Mouse (Mus musculus) thymus, postnatal 14 days (tissue): ENCODE measurements around the gene Fgfr2.

Experiments
- DNase-seq: peaks from one replicate; pipeline ENCODE4 v3.0.0; 2021

The Fgfr2 gene

GRCm38 (mm10) chr7:132640946-132641345 is 482.2 kb downstream of the Fgfr2 start:
- no peak for DNase-seq

- DNase-seq = peak; percentile 53
Observed at GRCm38 (mm10) chr7:132638446-132639087, 484.6 kb downstream of the Fgfr2 start.

- DNase-seq = no peak
Observed at GRCm38 (mm10) chr7:132637292-132637691, 485.9 kb downstream of the Fgfr2 start.

- DNase-seq = no peak
Observed at GRCm38 (mm10) chr7:132631313-132631712, 491.8 kb downstream of the Fgfr2 start.

- no peak for DNase-seq
Observed at GRCm38 (mm10) chr7:132627448-132627847, 495.7 kb downstream of the Fgfr2 start.

GRCm38 (mm10) chr7:132626174-132626573 is 497.0 kb downstream of the Fgfr2 start:
- DNase-seq = no peak

- DNase-seq = no peak
Observed at GRCm38 (mm10) chr7:132624161-132624560, 499.0 kb downstream of the Fgfr2 start.

- no peak for DNase-seq
Observed at GRCm38 (mm10) chr7:132619975-132620918, 502.9 kb downstream of the Fgfr2 start.

GRCm38 (mm10) chr7:132619549-132619948 is 503.6 kb downstream of the Fgfr2 start:
- DNase-seq = no peak

GRCm38 (mm10) chr7:132617021-132617564 is 506.1 kb downstream of the Fgfr2 start:
- no peak for DNase-seq

- DNase-seq = no peak
Observed at GRCm38 (mm10) chr7:132616391-132616790, 506.8 kb downstream of the Fgfr2 start.

- DNase-seq = no peak
Observed at GRCm38 (mm10) chr7:132615346-132615745, 507.8 kb downstream of the Fgfr2 start.

GRCm38 (mm10) chr7:132611530-132611929 is 511.6 kb downstream of the Fgfr2 start:
- no peak for DNase-seq

- peak; percentile 75 for DNase-seq
Observed at GRCm38 (mm10) chr7:132610468-132611318, 512.5 kb downstream of the Fgfr2 start, which contains the start of gene Lhpp. Gene Lhpp (plus strand): TSS chr7:132610638.

- no peak for DNase-seq
Observed at GRCm38 (mm10) chr7:132608316-132609020, 514.7 kb downstream of the Fgfr2 start.

GRCm38 (mm10) chr7:132605689-132606088 is 517.5 kb downstream of the Fgfr2 start:
- no peak for DNase-seq

GRCm38 (mm10) chr7:132604720-132605119 is 518.4 kb downstream of the Fgfr2 start:
- DNase-seq = no peak

- DNase-seq = no peak
Observed at GRCm38 (mm10) chr7:132600926-132601325, 522.2 kb downstream of the Fgfr2 start.

- peak; percentile 32 for DNase-seq
Observed at GRCm38 (mm10) chr7:132600026-132600425, 523.1 kb downstream of the Fgfr2 start.

GRCm38 (mm10) chr7:132599071-132599975 is 523.8 kb downstream of the Fgfr2 start, which contains the start of gene Nkx1-2:
Gene Nkx1-2 (minus strand): TSS chr7:132599637.
- DNase-seq = no peak
